Mouse (Mus musculus): ENCODE data around the gene Acvrl1.

Gene Acvrl1

DNA sequence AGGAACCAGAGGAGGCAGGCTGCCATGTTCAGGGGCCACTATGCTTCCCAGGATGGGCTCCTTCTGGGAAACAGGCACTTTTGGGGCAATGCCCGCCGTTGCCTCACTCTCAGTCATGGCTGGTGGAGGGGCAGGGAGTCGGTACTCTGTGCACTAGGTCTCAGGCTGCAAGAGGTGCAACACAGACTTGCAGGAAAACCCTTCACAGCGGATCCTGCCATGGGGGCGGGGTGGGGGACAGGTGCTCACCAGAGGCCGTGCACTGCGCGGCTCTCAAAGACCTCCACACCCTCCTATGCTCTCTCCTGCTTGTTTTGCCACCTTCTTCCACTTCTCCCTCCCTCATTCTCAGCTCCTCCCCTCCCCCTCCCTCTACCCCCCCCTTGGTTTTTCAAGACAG lies 14.3 kb downstream of the Acvrl1 start:
- DNase-seq (ENCODE audit: low spot score), result no peak

DNA sequence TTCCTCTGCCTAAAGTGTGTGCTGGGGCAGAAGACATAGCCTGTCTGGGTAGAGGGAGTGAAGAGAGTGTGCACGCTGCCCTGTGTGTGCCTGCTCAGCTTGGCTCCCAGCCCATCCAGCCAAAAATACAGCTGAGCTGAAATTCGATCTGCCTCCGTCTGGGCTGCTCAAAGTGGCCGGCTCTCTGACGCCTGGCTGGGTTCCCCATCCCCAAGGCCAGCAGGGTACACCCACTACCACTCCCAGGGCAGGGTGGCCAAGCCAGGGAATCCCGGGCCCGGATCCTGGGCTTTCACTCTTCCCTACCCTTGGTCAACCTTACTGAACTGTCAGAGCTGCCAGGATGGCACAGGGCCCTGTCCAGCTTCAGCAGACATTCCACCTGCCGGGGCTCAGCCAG lies 15.2 kb downstream of the Acvrl1 start:
- DNase-seq (ENCODE audit: low spot score), result no peak

DNA sequence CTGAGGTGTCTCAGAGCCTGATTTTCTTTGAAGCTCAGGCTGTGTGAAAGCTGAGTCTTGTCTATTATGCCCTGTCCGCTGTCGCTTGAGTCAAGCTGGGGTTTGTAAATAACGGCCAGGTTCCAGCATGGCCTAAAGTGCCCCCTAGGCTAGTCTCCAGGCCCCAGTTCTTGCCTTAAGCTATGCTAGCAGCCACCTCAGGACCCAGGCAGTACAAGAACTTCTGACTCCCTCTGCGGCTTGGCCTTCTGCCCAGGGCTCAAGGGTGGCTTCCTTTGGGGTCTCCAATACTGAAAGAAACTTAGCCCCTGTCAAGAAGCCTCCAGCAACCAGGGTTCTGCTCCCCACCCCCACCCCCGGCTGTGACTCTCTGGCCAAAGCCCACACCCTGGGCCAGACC lies 15.9 kb downstream of the Acvrl1 start:
- DNase-seq (ENCODE audit: low spot score), result no peak

DNA sequence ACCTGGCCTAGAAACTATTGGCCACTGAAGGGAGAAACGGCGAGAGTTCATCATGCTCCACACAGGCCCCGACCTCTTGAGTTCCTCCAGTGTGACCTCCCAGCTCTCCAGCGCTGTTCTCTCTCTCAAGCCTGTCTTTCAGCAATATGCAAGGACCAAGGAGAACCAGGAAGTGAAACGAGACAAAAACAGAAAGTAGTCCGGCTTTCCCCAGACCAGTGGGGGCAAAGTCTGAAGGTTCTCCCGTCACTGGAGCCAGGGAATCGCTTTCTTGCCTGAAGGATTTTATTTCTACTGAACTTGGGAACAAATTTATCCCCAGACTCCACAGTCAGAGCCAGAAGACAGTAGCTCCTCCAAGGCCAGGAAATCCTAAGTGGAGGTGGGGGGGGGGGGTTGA lies 16.5 kb downstream of the Acvrl1 start:
- no peak for DNase-seq (ENCODE audit: low spot score)

DNA sequence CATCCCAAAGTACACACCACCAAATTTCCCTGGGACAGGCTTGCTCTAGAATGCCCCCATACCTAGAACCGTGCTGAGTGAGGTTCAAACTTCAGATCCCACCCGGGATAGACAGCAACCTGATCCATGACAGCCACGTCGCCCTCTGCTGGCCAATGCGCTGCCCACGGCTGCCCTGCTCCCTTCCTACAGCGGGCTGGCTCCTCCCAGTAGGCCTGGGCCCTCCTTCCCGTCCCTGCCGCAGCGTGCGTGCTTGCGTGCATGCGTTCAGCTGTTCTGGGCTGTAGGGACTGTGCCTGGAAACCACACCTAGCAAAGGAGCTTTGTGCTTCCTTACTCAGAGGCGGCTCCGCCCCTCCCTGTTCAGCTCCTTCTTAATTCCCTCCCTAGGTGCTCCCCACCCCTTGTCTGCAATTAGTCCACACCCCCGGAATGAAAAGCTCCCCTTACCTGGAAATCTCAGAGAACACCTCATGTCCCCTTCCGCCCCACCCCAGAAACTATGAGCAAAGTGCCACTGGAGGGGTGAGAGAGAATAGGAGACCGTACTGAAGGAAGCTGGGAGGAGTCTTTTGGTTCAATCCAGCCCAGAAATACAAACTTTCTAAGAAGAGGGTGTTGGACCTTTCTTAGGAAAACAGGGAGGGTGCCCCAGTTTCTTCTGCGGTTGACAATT lies 17.2 kb downstream of the Acvrl1 start:
- DNase-seq (ENCODE audit: low spot score), result peak; percentile 97

DNA sequence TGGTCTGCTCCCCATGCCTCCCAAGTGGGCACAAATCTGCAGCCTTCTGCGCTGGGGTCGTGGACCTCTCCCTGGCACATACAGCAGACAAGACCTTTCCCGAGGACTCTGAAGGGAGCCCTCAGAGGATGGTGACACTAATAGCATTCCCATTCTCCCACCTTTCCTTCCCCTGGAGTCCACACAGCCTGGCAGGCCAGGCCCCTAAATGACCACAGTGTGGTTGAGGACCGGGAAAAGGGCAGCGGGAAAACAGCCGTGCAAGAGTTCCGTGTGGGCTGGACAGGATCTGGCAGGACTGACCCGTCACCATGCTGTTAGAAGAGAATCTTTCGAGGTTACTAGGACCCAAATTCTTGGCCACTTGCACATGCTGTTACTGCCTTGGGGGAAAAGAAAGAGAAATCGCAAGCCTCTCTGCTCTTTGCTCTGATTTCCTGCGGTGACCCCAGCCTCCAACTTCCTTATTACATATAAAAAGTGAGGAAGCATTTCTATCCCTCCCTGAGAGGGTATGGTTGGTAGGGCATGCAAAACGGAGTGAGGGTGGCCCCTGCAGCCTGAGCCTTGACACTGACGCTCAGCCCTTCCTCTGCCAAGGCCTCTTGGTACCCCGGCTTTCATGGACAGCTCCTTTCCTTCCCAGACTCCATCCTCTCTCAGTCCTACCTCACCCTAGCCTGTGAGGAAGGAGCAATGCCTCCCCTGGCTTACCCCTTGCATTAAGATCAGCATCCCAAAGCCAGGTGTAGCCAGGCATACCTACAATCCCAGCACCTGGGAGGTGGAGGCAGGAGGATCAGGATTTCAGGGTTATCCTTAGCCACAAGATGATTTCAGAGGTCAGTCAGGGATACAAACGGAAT lies 18.0 kb downstream of the Acvrl1 start:
- DNase-seq (ENCODE audit: low spot score), result no peak

DNA sequence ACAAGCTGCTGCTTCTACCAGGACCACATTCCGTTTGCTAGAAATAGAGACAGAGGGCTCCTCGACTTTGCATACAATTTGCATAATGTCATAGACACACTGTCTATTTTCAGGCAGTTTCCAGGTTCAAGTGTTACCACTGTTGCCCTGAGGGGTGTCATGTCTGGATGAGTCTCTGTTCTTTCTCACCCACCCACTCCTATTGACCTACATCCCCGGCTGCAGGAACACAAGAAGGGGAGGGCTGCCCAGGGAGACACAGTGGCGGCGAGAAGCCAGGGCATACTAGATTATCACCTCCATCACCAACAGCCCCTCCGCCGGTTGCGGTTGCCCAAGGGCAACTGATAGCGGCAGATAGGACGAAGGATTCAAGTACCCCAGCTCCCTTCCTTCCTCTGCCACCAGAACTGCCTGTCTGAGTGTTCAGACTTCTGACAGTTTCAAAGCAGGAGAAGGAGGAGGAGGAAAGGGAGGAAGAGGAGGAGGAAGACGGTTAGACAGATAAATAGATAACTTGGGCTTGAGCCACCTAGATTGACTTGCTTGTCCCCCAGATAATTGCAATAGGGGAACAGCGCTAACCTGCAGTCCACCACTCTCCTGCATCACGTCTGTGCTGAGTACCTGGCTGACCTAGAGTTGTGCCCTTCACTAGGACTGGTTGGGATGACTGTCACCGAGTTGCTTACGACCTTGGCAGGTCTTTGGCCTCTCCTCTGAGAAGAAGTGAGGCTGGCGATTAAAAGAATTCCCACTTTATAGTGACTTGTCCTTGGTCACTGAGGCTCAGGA lies 19.0 kb downstream of the Acvrl1 start:
- DNase-seq (ENCODE audit: low spot score), result no peak

GRCm38 (mm10) chr15:101147910-101148273 lies 19.6 kb downstream of the Acvrl1 start:
- no peak for DNase-seq (ENCODE audit: low spot score)

DNA sequence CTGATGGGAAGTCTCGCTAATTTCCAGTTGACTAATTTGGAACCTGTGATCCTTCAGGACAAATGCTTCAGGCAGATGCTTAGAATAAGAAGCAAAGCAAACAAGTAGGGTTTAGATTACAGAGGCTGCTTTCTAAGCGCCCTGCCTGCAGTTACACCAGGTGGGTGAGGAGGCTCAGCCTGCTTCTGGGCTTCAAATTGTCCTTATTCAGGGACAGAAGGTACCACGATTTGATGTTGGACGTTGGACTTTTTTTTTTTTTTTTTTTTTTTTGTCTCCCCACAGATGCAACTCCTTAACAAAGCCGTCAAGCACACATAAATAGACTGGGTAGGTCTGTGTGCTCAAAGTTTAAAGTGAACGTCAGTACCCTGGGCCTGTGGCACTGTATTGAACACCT lies 20.3 kb downstream of the Acvrl1 start:
- DNase-seq (ENCODE audit: low spot score), result no peak

DNA sequence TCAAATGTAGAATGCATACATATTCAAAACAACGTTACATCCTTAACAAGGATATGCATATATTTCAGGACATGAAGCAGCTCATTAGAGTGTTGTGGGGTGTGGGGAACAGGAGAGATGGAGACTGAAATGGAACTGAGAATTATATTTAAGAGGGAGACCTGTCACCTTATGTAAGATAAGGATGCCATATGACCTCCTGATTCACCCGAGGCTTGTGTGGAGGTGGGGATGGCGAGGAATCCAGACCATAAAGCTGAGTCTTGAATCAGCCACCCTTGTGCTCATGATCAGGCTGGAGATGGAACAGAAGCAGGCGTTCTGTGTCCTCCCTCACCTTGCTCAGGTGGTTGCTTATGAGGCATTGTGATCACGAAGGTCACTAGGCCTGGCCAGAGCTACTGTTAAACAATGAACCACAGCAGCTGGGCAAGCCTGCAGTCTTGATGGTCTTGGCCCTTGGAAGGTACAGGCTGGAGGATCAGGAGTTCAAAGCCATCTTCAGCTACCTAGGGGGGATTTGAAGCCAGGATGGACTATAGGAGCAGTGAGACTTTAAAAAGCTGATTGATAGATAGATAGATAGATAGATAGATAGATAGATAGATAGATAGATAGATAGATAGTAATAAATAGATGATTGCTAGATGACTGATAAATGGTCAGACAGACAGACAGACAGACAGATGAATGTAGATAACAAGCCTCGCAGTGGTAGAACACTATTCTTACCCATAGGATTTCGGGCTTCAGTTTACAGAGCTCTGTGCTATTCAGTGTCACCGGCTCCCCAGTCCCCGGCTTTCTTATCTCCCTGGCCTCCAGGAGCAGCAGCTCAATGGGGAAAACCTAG lies 23.3 kb downstream of the Acvrl1 start:
- no peak for DNase-seq (ENCODE audit: low spot score)

GRCm38 (mm10) chr15:101154700-101155616 lies 26.6 kb downstream of the Acvrl1 start:
- DNase-seq (ENCODE audit: low spot score), result no peak

GRCm38 (mm10) chr15:101160128-101160527 lies 31.8 kb downstream of the Acvrl1 start:
- DNase-seq (ENCODE audit: low spot score), result no peak

DNA sequence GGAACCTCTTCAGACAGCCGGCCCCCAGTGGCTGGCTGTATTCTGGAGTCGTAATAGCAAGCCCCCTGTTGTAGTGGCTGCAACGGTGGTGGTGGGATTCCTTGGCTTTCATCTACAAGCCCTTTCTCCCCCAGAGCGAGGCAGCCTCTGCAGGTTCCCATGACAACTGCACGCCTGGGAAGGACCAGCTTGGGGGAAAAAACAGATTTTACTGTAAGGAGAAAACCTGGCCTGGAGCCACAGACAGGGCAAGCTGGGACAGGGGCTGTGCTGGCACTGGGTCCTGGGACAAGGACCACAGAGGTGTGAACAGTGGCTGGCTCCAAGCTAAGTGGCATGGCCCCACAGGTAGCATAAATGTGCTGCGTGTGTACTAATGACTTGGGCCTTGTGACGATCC lies 32.3 kb downstream of the Acvrl1 start:
- no peak for DNase-seq (ENCODE audit: low spot score)

GRCm38 (mm10) chr15:101161534-101161933 lies 33.2 kb downstream of the Acvrl1 start:
- no peak for DNase-seq (ENCODE audit: low spot score)

DNA sequence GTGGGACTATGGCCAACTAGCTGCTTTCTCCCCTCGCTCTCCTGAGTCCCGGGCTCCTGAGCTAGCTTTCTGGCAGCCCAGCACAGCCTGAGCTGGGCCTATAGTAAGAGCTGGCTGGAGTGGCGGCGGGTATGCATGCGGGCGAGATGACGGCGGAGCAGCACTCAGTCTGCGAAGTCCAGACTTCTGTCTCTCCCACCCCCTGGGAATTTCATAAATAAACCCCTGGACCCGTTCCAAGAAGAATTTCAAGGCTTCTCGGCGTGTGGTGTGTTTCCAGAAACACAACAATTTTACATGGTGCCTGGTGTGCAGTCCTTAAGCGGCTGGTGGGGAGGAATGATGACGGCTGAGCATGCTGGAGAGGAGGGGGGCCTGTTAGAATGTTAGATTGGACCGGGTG lies 34.7 kb downstream of the Acvrl1 start:
- DNase-seq (ENCODE audit: low spot score), result no peak

DNA sequence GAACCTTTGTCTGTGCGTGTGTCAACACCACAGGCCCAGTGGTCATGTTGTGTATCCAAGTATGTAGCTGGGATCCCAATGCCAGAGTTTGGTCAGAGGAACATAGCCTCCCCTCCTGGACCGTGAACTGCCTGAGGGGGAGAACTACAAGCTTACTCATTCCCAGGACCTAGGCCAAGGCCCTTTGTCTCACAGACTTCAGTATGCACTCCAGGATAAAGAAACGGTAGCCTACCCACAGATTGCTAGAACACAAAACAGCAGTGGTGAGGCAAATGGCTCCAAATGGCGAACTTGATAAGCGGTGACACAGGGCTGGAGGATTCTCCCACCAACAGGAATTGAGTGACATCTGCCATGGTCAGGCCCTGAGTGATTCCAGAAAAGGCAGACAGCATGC lies 35.5 kb downstream of the Acvrl1 start:
- no peak for DNase-seq (ENCODE audit: low spot score)

DNA sequence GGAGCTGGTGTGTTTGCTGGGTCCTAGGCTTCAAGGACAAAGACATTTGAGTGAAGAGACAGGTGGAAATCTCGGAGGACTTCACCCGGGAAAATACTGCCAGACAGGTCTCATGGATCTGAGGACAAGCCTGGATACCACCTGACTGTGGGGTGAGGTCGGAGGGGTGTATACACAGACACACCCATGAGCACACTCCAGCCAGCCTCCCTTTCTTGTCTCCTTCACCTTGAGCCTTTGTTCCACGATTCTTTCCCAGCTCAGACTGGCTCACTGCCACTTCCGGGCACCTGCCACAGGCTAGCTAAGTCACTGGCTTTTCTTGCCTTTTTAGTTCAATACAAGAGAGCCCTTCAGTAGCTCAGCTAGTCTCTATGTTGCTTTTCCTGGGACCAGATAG lies 36.0 kb downstream of the Acvrl1 start:
- DNase-seq (ENCODE audit: low spot score), result no peak

GRCm38 (mm10) chr15:101165658-101166437 lies 37.5 kb downstream of the Acvrl1 start:
- DNase-seq (ENCODE audit: low spot score), result no peak

- DNase-seq (ENCODE audit: low spot score), result no peak
These were observed 39.2 kb downstream of the Acvrl1 start for GRCm38 (mm10) chr15:101167553-101167952.

GRCm38 (mm10) chr15:101169910-101170309 lies 41.6 kb downstream of the Acvrl1 start:
- DNase-seq (ENCODE audit: low spot score), result no peak

Measured in retina, embryonic 14.5 days (tissue).